Mouse (Mus musculus): ENCODE data around the gene 4930590J08Rik.

4930590J08Rik gene

GRCm38 (mm10) chr6:91993795-91994505 is 91.3 kb downstream of the 4930590J08Rik start:
- TF ChIP-seq GATA4 (IDR thresholded peaks at IDR 0.05; ENCODE audit: insufficient replicate concordance, low read length), result no peak

- no peak for TF ChIP-seq GATA4 (IDR thresholded peaks at IDR 0.05; ENCODE audit: insufficient replicate concordance, low read length)
Measured at GRCm38 (mm10) chr6:91996072-91996471, 93.5 kb downstream of the 4930590J08Rik start.
